Mouse (Mus musculus): ENCODE measurements at regions not wholly inside any gene's neighbourhood (a gene's known extent, or its start where the extent isn't known, plus 50 kb on each side); places are given as distances from the start of the nearest gene placed in this dataset.

DNA sequence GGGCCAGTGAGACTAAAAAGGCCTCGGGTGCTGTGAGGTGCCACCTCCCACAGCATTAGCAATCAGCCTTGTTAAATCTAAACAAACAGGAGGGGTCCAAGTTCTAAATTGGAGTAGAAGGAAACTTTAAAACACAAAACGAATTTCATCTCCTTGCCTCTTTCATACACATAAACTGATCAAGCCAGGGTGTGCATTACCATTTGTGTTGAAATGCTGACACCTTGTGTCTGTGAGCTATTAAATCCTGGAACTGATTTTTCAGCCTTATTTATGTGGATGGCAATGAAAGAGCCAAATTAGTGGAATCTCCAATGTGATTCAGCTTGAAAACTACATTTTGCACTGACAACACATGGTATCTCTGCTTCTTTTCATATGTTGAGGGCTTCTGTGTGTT, 114.8 kb downstream of the Pcsk1 start:
- DNase-seq (ENCODE audit: low read depth) = peak; percentile 43

DNA sequence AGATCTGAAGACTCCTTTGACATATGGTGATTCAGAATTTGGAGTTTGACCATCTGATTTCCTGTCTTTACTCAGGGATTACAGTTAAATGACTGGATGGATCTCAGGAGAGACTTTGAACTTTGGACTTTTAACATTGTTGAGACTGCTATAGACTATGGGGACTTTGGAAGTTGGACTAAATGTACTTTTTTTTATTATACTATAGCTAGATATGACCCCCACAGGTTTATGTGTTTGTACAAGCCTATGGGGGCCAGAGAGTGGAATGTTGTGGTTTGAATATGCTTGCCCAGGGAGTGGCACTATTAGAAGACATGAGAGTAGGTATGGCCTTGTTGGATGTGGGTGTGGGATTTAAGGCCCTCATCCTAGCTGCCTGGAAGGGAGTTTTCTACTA, 134.3 kb downstream of the Pcsk1 start:
- no peak for DNase-seq (ENCODE audit: low read depth)

- DNase-seq (ENCODE audit: low read depth) = no peak
Measured at GRCm38 (mm10) chr13:75225581-75226297, 136.1 kb downstream of the Pcsk1 start.

GRCm38 (mm10) chr13:75227616-75228277, 138.1 kb downstream of the Pcsk1 start:
- peak; percentile 70 for DNase-seq (ENCODE audit: low read depth)

- DNase-seq (ENCODE audit: low read depth) = no peak
Measured at GRCm38 (mm10) chr13:75236424-75236823, 146.8 kb downstream of the Pcsk1 start.

Data from NIH3T3 (cell line).